Comparison of ENCODE assay signal across 18 mouse cellular contexts in genomic region chr1:184478006-184478405, GRCm38 (mm10).
DNase-seq lines count a peak whose midpoint lies in the region; ATAC-seq and TF ChIP-seq lines count a peak whose summit lies in the region.
"Had no signal": no experiment of that assay in that cellular context is flagged by ENCODE, and none has a peak within 500 bp of the region (broad histone marks: within the 10 kb centered on the region; RNA-seq: fewer than 3 reads in every experiment).

No protein-coding gene starts in this region.

- peak overlapping the region; percentile 36 for H3K27ac ChIP-seq in bone marrow macrophage, adult 2 months (ENCODE audit: insufficient read depth, low read depth, low read length)
- H3K27ac ChIP-seq in kidney, embryonic 15.5 days = no peak overlapping the region
- no peak overlapping the region for H3K27ac ChIP-seq in hindbrain, postnatal 0 days
- H3K27ac ChIP-seq: forebrain, embryonic 15.5 days; neural tube, embryonic 15.5 days; stomach, embryonic 15.5 days had no signal

- H3K9me3 ChIP-seq in kidney, embryonic 15.5 days (replicated peaks) = no peaks in the 10 kb centered on the region
- H3K9me3 ChIP-seq in hindbrain, postnatal 0 days (ENCODE audit: low read length) = no peaks in the 10 kb centered on the region
- H3K9me3 ChIP-seq: forebrain, embryonic 15.5 days; neural tube, embryonic 15.5 days; stomach, embryonic 15.5 days had no signal

- no peak overlapping the region for H3K4me3 ChIP-seq in bone marrow macrophage, adult 2 months (ENCODE audit: insufficient read depth, low read length)
- no peak overlapping the region for H3K4me3 ChIP-seq in lung, adult 2 months (replicated peaks; ENCODE audit: extremely low read depth, low read depth, low read length)
- no peak overlapping the region for H3K4me3 ChIP-seq in kidney, embryonic 15.5 days (replicated peaks)
- H3K4me3 ChIP-seq in hindbrain, postnatal 0 days (ENCODE audit: low read length) = no peak overlapping the region
- H3K4me3 ChIP-seq: forebrain, embryonic 15.5 days; neural tube, embryonic 15.5 days; stomach, embryonic 15.5 days had no signal

- peak; percentile 82 for ATAC-seq in monocyte, adult 5-6 weeks (replicated peaks; ENCODE audit: insufficient number of reproducible peaks, low FRiP score, low TSS enrichment, poor library complexity, severe bottlenecking)
- no peak for ATAC-seq in kidney, embryonic 15.5 days (replicated peaks; ENCODE audit: low FRiP score)
- no peak for ATAC-seq in hindbrain, postnatal 0 days
- ATAC-seq: forebrain, embryonic 15.5 days; inflammation-experienced regulatory T-cells, adult 6 months; midbrain, embryonic 16.5 days had no signal

- no peak overlapping the region for H3K4me2 ChIP-seq in kidney, embryonic 15.5 days
- no peak overlapping the region for H3K4me2 ChIP-seq in hindbrain, postnatal 0 days (ENCODE audit: low read depth, low read length)
- H3K4me2 ChIP-seq: forebrain, embryonic 15.5 days; lung, embryonic 14.5 days; neural tube, embryonic 15.5 days; stomach, embryonic 15.5 days had no signal

- 58% methylated on average over 7 of the region's 7 CpGs for WGBS in lung, adult 2 months
- WGBS in kidney, embryonic 15.5 days = 75% methylated on average over 7 of the region's 7 CpGs
- 82% methylated on average over 7 of the region's 7 CpGs for WGBS in hindbrain, postnatal 0 days

- no peak overlapping the region for H3K9ac ChIP-seq in kidney, embryonic 15.5 days
- no peak overlapping the region for H3K9ac ChIP-seq in hindbrain, postnatal 0 days (replicated peaks; ENCODE audit: low read length)
- H3K9ac ChIP-seq: forebrain, embryonic 15.5 days; lung, embryonic 14.5 days; neural tube, embryonic 15.5 days; stomach, embryonic 15.5 days had no signal

- peak; percentile 13 for DNase-seq in layer of hippocampus, adult 11-12 months (ENCODE audit: low spot score)
- no peak for DNase-seq in layer of hippocampus, postnatal 14 days (ENCODE audit: low spot score in 2 of 2)
- DNase-seq in lung, adult 2 months = peak; percentile 16
- DNase-seq in hindbrain, postnatal 0 days (ENCODE audit: low spot score) = no peak
- DNase-seq in kidney, postnatal 25 days = no peak
- DNase-seq: cerebellum, postnatal 14 days; gastrocnemius, postnatal 14 days; lung, embryonic 14.5 days; right cerebral cortex, adult 18-20 months; thymus, postnatal 25 days had no signal

- H3K27me3 ChIP-seq in kidney, embryonic 15.5 days = 0 out of 2 replicates have a peak, but pooled peaks cover 4% of the 10 kb centered on the region
- H3K27me3 ChIP-seq in hindbrain, postnatal 0 days (ENCODE audit: insufficient read depth, low read length) = no peaks in the 10 kb centered on the region
- H3K27me3 ChIP-seq: forebrain, embryonic 15.5 days; neural tube, embryonic 15.5 days; stomach, embryonic 15.5 days had no signal

- H3K36me3 ChIP-seq in kidney, embryonic 15.5 days = no peaks in the 10 kb centered on the region
- H3K36me3 ChIP-seq in hindbrain, postnatal 0 days (ENCODE audit: insufficient read depth, low read length) = no peaks in the 10 kb centered on the region
- H3K36me3 ChIP-seq: forebrain, embryonic 15.5 days; neural tube, embryonic 15.5 days; stomach, embryonic 15.5 days had no signal

- TF ChIP-seq POLR2A in bone marrow macrophage, adult 2 months (IDR thresholded peaks at IDR 0.05; ENCODE audit: borderline replicate concordance, low read depth, low read length) = no peak
- TF ChIP-seq POLR2A in lung, adult 2 months (IDR thresholded peaks at IDR 0.05; ENCODE audit: borderline replicate concordance, extremely low read depth, low read depth, low read length) = no peak

- no peak for TF ChIP-seq CTCF in bone marrow macrophage, adult 2 months (IDR thresholded peaks at IDR 0.05; ENCODE audit: low read depth, low read length)
- no peak for TF ChIP-seq CTCF in lung, adult 2 months (IDR thresholded peaks at IDR 0.05; ENCODE audit: insufficient read depth, low read length)
- no peak for TF ChIP-seq CTCF in hindbrain, postnatal 0 days (IDR thresholded peaks at IDR 0.05; ENCODE audit: low read depth)

- H3K4me1 ChIP-seq in bone marrow macrophage, adult 2 months (ENCODE audit: control insufficient read depth, insufficient read depth, low read length) = peaks cover 44% of the 10 kb centered on the region
- no peaks in the 10 kb centered on the region for H3K4me1 ChIP-seq in lung, adult 2 months (ENCODE audit: control insufficient read depth, insufficient read depth, low read length)
- no peaks in the 10 kb centered on the region; the same call in 1 of the 2 replicates for H3K4me1 ChIP-seq in kidney, embryonic 15.5 days
- H3K4me1 ChIP-seq in hindbrain, postnatal 0 days (ENCODE audit: insufficient read depth, low read length) = no peaks in the 10 kb centered on the region
- H3K4me1 ChIP-seq: forebrain, embryonic 15.5 days; stomach, embryonic 15.5 days had no signal

Comparison
In these comparisons a context has a peak if more than half of its experiments do, and no peak if none do; other contexts are left out.
1. DNase-seq: peak in layer of hippocampus, adult 11-12 months (single experiment) and lung, adult 2 months (single experiment); none in layer of hippocampus, postnatal 14 days (0 of 2), hindbrain, postnatal 0 days (single experiment) and kidney, postnatal 25 days (0 of 2).